Mouse (Mus musculus): Measurements from ENCODE around the gene Opcml. TPM values are rescaled to one million over a fixed set of nuclear protein-coding genes. Genes with fewer than 3 reads are reported as not detected.

Gene Opcml
- polyA plus RNA-seq, 1 experiment from 2014 or later = not detected

- in situ Hi-C loops (cut with MboI; ENCODE audit: low pct_unique_long_range_greater_than_20kb) = no loop called here
- ATAC-seq (no peak), DNase-seq (ENCODE audit: low read depth, low spot score) (no peak)
- CTCF ChIA-PET = no interaction called here
- POLR2A ChIA-PET = no interaction called here
- H3K27me3 ChIP-seq = peaks cover 24% of the 10 kb centered on the region
- no peak for TF ChIP-seq CTCF (IDR thresholded peaks at IDR 0.05)
Measured at GRCm38 (mm10) chr9:28744771-28745170, 954.2 kb downstream of the Opcml start.

GRCm38 (mm10) chr9:28748902-28749301 is 958.3 kb downstream of the Opcml start:
- H3K27me3 ChIP-seq = peaks cover 16% of the 10 kb centered on the region
- peak; percentile 45 for TF ChIP-seq CTCF (IDR thresholded peaks at IDR 0.05)
- ATAC-seq = no peak
- DNase-seq (ENCODE audit: low read depth, low spot score) = no peak
- ChIA-PET POLR2A (no interaction called here), CTCF (interaction anchor here (0.6 kb wide), 1 partner anchor 328 kb away, joined by 3 read pairs; no protein-coding TSS in a partner anchor)
- in situ Hi-C loops (cut with MboI; ENCODE audit: low pct_unique_long_range_greater_than_20kb) = no loop called here

- DNase-seq (ENCODE audit: low read depth, low spot score) (no peak), ATAC-seq (no peak)
- CTCF ChIA-PET = interaction anchor here (1.6 kb wide), 1 partner anchor 14 kb away, joined by 3 read pairs; no protein-coding TSS in a partner anchor
- POLR2A ChIA-PET = interaction anchor here (0.5 kb wide), 1 partner anchor 10 kb away, joined by 3 read pairs; no protein-coding TSS in a partner anchor
- in situ Hi-C loops (cut with MboI; ENCODE audit: low pct_unique_long_range_greater_than_20kb) = no loop called here
- no peak for TF ChIP-seq CTCF (IDR thresholded peaks at IDR 0.05)
- H3K27me3 ChIP-seq = peaks cover 10% of the 10 kb centered on the region
Measured at GRCm38 (mm10) chr9:28752908-28753307, 962.3 kb downstream of the Opcml start.

- ChIA-PET CTCF (no interaction called here), POLR2A (no interaction called here)
- TF ChIP-seq CTCF (IDR thresholded peaks at IDR 0.05) = no peak
- no peak for ATAC-seq
- no peak for DNase-seq (ENCODE audit: low read depth, low spot score)
- in situ Hi-C loops (cut with MboI; ENCODE audit: low pct_unique_long_range_greater_than_20kb) = no loop called here
- H3K27me3 ChIP-seq = peaks cover 22% of the 10 kb centered on the region
Measured at GRCm38 (mm10) chr9:28756841-28757451, 966.4 kb downstream of the Opcml start.

GRCm38 (mm10) chr9:28761460-28761859 is 970.9 kb downstream of the Opcml start:
- H3K27me3 ChIP-seq = peaks cover 26% of the 10 kb centered on the region
- in situ Hi-C loops (cut with MboI; ENCODE audit: low pct_unique_long_range_greater_than_20kb) = no loop called here
- no peak for DNase-seq (ENCODE audit: low read depth, low spot score)
- TF ChIP-seq CTCF (IDR thresholded peaks at IDR 0.05) = no peak
- POLR2A ChIA-PET = no interaction called here
- ATAC-seq = no peak
- CTCF ChIA-PET = no interaction called here

- ChIA-PET POLR2A (no interaction called here), CTCF (no interaction called here)
- no peak for TF ChIP-seq CTCF (IDR thresholded peaks at IDR 0.05)
- no peak for DNase-seq (ENCODE audit: low read depth, low spot score)
- ATAC-seq = no peak
- in situ Hi-C loops (cut with MboI; ENCODE audit: low pct_unique_long_range_greater_than_20kb) = no loop called here
- peaks cover 16% of the 10 kb centered on the region for H3K27me3 ChIP-seq
Measured at GRCm38 (mm10) chr9:28764149-28764548, 973.6 kb downstream of the Opcml start.

- TF ChIP-seq CTCF (IDR thresholded peaks at IDR 0.05) = no peak
- POLR2A ChIA-PET = no interaction called here
- peaks cover 8% of the 10 kb centered on the region for H3K27me3 ChIP-seq
- in situ Hi-C loops (cut with MboI; ENCODE audit: low pct_unique_long_range_greater_than_20kb) = no loop called here
- ATAC-seq (peak; percentile 39), DNase-seq (ENCODE audit: low read depth, low spot score) (no peak)
- CTCF ChIA-PET = no interaction called here
Measured at GRCm38 (mm10) chr9:28776517-28777503, 986.2 kb downstream of the Opcml start.

- H3K27me3 ChIP-seq = peaks cover 19% of the 10 kb centered on the region
- DNase-seq (ENCODE audit: low read depth, low spot score) = no peak
- ATAC-seq = no peak
- TF ChIP-seq CTCF (IDR thresholded peaks at IDR 0.05) = no peak
- ChIA-PET CTCF (interaction anchor here (1.2 kb wide), 1 partner anchor 10 kb away, joined by 3 read pairs; no protein-coding TSS in a partner anchor), POLR2A (no interaction called here)
- in situ Hi-C loops (cut with MboI; ENCODE audit: low pct_unique_long_range_greater_than_20kb) = no loop called here
Measured at GRCm38 (mm10) chr9:28783834-28784233, 993.3 kb downstream of the Opcml start.

GRCm38 (mm10) chr9:28789439-28789838 is 998.9 kb downstream of the Opcml start:
- ChIA-PET CTCF (no interaction called here), POLR2A (no interaction called here)
- in situ Hi-C loops (cut with MboI; ENCODE audit: low pct_unique_long_range_greater_than_20kb) = no loop called here
- ATAC-seq (no peak), DNase-seq (ENCODE audit: low read depth, low spot score) (no peak)
- no peak for TF ChIP-seq CTCF (IDR thresholded peaks at IDR 0.05)
- H3K27me3 ChIP-seq = peaks cover 20% of the 10 kb centered on the region

GRCm38 (mm10) chr9:28800100-28800499 is 1009.5 kb downstream of the Opcml start:
- in situ Hi-C loops (cut with MboI; ENCODE audit: low pct_unique_long_range_greater_than_20kb) = no loop called here
- ATAC-seq = no peak
- no peak for DNase-seq (ENCODE audit: low read depth, low spot score)
- ChIA-PET CTCF (interaction anchor here (1.1 to 1.5 kb wide), 2 partner anchors 9 to 34 kb away, joined by 3 read pairs; no protein-coding TSS in a partner anchor), POLR2A (no interaction called here)
- TF ChIP-seq CTCF (IDR thresholded peaks at IDR 0.05) = no peak
- peaks cover 19% of the 10 kb centered on the region for H3K27me3 ChIP-seq

GRCm38 (mm10) chr9:28806666-28807065 is 1016.1 kb downstream of the Opcml start:
- TF ChIP-seq CTCF (IDR thresholded peaks at IDR 0.05) = no peak
- peaks cover 13% of the 10 kb centered on the region for H3K27me3 ChIP-seq
- ChIA-PET CTCF (no interaction called here), POLR2A (no interaction called here)
- in situ Hi-C loops (cut with MboI; ENCODE audit: low pct_unique_long_range_greater_than_20kb) = no loop called here
- ATAC-seq (no peak), DNase-seq (ENCODE audit: low read depth, low spot score) (no peak)

Measured in Patski (cell line).